In the genomic region with DNA sequence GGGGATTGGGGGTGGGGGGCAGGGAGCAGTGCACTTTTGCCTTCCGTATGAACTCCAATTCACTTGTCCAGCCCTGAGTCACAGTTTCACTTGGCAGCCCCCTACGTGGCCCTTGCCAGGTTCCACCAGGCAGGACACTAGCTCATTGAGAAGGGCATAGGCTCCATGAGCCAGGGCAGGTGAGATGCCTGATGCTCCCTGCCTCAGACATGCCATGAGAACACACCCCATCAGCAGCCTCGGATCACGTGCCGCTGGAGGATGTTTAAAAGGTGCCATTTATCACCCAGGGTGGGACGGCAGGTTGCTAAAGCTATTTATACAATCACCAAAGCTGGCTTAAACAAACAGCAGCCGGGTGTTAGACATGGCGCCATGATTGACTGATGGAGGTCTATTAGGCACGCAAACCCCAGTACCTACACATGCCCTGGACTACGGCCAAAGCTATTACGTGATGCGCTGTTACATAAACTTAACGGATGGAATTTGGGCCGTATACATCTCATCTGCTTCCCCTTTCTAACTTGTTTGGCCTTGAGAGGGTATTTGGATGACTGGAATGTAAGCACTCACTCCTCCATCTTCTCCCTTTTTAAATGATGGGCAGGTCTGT, we compare ENCODE assay signal across 16 mouse cellular contexts.
DNase-seq lines count a peak whose midpoint lies in the region; ATAC-seq lines count a peak whose summit lies in the region.
"Had no signal": no experiment of that assay in that cellular context is flagged by ENCODE, and none has a peak within 500 bp of the region (broad histone marks: within the 10 kb centered on the region; RNA-seq: fewer than 3 reads in every experiment).

No protein-coding gene starts in this region.

- no peaks in the 10 kb centered on the region for H3K27me3 ChIP-seq in stomach, embryonic 14.5 days (ENCODE audit: control insufficient read depth, insufficient read depth, low read length)
- H3K27me3 ChIP-seq: midbrain, embryonic 13.5 days had no signal

- H3K4me2 ChIP-seq in stomach, embryonic 14.5 days (replicated peaks; ENCODE audit: low read depth, low read length) = no peak overlapping the region
- H3K4me2 ChIP-seq: liver, embryonic 11.5 days; midbrain, embryonic 13.5 days had no signal

- no peaks in the 10 kb centered on the region for H3K36me3 ChIP-seq in stomach, embryonic 14.5 days (ENCODE audit: control insufficient read depth, insufficient read depth, low read length)
- H3K36me3 ChIP-seq: midbrain, embryonic 13.5 days had no signal

- H3K9ac ChIP-seq in stomach, embryonic 14.5 days (replicated peaks; ENCODE audit: low read depth, low read length) = no peak overlapping the region
- H3K9ac ChIP-seq: midbrain, embryonic 13.5 days had no signal

- peak; percentile 68 for ATAC-seq in stomach, embryonic 14.5 days (ENCODE audit: insufficient number of reproducible peaks, insufficient read depth, low FRiP score, low read depth)
- no peak for ATAC-seq in erythroblast, adult 5-6 weeks (replicated peaks; ENCODE audit: low FRiP score, poor library complexity, severe bottlenecking)
- no peak for ATAC-seq in cerebellum, adult (ENCODE audit: insufficient number of reproducible peaks, low FRiP score, low TSS enrichment)
- ATAC-seq: midbrain, embryonic 13.5 days had no signal

- H3K4me1 ChIP-seq in stomach, embryonic 14.5 days (ENCODE audit: control insufficient read depth, insufficient read depth, low read length) = peaks cover 31% of the 10 kb centered on the region; the same call in 1 of the 2 replicates

- no peaks in the 10 kb centered on the region for H3K9me3 ChIP-seq in stomach, embryonic 14.5 days (ENCODE audit: control insufficient read depth, low read depth, low read length)
- H3K9me3 ChIP-seq: midbrain, embryonic 13.5 days had no signal

- H3K4me3 ChIP-seq in stomach, embryonic 14.5 days (ENCODE audit: low read depth, low read length) = no peak overlapping the region
- H3K4me3 ChIP-seq: midbrain, embryonic 13.5 days had no signal

- no peak overlapping the region; the same call in 1 of the 2 replicates for H3K27ac ChIP-seq in stomach, embryonic 14.5 days (ENCODE audit: low read length)
- H3K27ac ChIP-seq: midbrain, embryonic 13.5 days had no signal

- DNase-seq in cerebellum, postnatal 10 days = peak; percentile 21 to 39
- DNase-seq in cerebellum, adult 9-11 months = no peak
- peak; percentile 5 for DNase-seq in kidney, adult 18-20 months
- DNase-seq in kidney, postnatal 4 days = no peak
- DNase-seq in kidney, adult 9 months = peak; percentile 7
- DNase-seq: adrenal gland, postnatal 25 days; cerebellum, adult 11-12 months; heart, postnatal 10 days; layer of hippocampus, adult 9-11 months; lung, postnatal 36 days; thymus, adult 18-20 months had no signal

- 14% methylated on average over 14 of the region's 14 CpGs for WGBS in stomach, embryonic 14.5 days

Comparison
In these comparisons a context has a peak if more than half of its experiments do, and no peak if none do; other contexts are left out.
1. DNase-seq: peak in cerebellum, postnatal 10 days (2 of 2), kidney, adult 18-20 months (single experiment) and kidney, adult 9 months (single experiment); none in cerebellum, adult 9-11 months (single experiment) and kidney, postnatal 4 days (0 of 2).